Mouse (Mus musculus) MEL (cell line): Measurements from ENCODE around the gene Ankrd33b.

Source experiments
- CTCF ChIP-seq, 3 experiments: IDR thresholded peaks in 2 of 3; conservative IDR thresholded peaks in 1 of 3; 2 replicates each; pipeline ENCODE4 v1.5.1; 2011 to 2012; ENCODE audit warnings: low read length in 3 of 3, low read depth in 2 of 3, mild to moderate bottlenecking in 2 of 3, improper control_type of control experiment in 1 of 3, inconsistent platforms in 1 of 3, mixed read lengths in 1 of 3, moderate library complexity in 1 of 3; ENCODE audit not compliant: control insufficient read depth in 1 of 3, insufficient read depth in 1 of 3, poor library complexity in 1 of 3, severe bottlenecking in 1 of 3
- E2F4 ChIP-seq: IDR thresholded peaks from 2 replicates; pipeline ENCODE4 v1.6.1; 2011; ENCODE audit warnings: low read depth, low read length, improper control_type of control experiment, borderline replicate concordance
- EP300 ChIP-seq, 2 experiments: IDR thresholded peaks; 2 replicates each; pipeline ENCODE4 v1.6.1; 2011; ENCODE audit warnings: improper control_type of control experiment in 2 of 2, low read length in 2 of 2, low read depth in 1 of 2, mild to moderate bottlenecking in 1 of 2
- HCFC1 ChIP-seq: IDR thresholded peaks from 2 replicates; pipeline ENCODE4 v1.6.1; 2012; ENCODE audit warnings: low read depth, mild to moderate bottlenecking, inconsistent platforms, low read length, improper control_type of control experiment, moderate library complexity
- KAT2A ChIP-seq: conservative IDR thresholded peaks from 2 replicates; pipeline ENCODE4 v1.6.1; 2012; ENCODE audit warnings: low read depth, low read length, improper control_type of control experiment, inconsistent platforms
- MEF2A ChIP-seq: IDR thresholded peaks from 2 replicates; pipeline ENCODE4 v1.6.1; 2014; ENCODE audit warnings: low read depth, mild to moderate bottlenecking, inconsistent platforms, low read length, improper control_type of control experiment; ENCODE audit not compliant: poor library complexity, insufficient replicate concordance, severe bottlenecking; ENCODE audit errors: extremely low read depth
- NELFE ChIP-seq: IDR thresholded peaks from 2 replicates; pipeline ENCODE4 v1.6.1; 2011; ENCODE audit warnings: low read depth, low read length, improper control_type of control experiment
- POLR2A ChIP-seq, 2 experiments: IDR thresholded peaks; 2 replicates each; pipeline ENCODE4 v1.6.1; 2011 to 2012; ENCODE audit warnings: low read length in 2 of 2, mild to moderate bottlenecking in 2 of 2, control low read depth in 1 of 2, improper control_type of control experiment in 1 of 2, low read depth in 1 of 2, moderate library complexity in 1 of 2; ENCODE audit not compliant: control insufficient read depth in 1 of 2, insufficient read depth in 1 of 2, poor library complexity in 1 of 2
- POLR2AphosphoS2 ChIP-seq: IDR thresholded peaks from 2 replicates; pipeline ENCODE4 v1.6.1; 2011; ENCODE audit warnings: low read length, improper control_type of control experiment
- RCOR1 ChIP-seq: IDR thresholded peaks from 2 replicates; pipeline ENCODE4 v1.6.1; 2012; ENCODE audit warnings: low read depth, mild to moderate bottlenecking, inconsistent platforms, low read length, improper control_type of control experiment
- TAL1 ChIP-seq: IDR thresholded peaks from 2 replicates; pipeline ENCODE4 v1.6.1; 2012; ENCODE audit warnings: mild to moderate bottlenecking, inconsistent platforms, low read length, moderate library complexity, mixed read lengths
- ZC3H11A ChIP-seq: IDR thresholded peaks from 2 replicates; pipeline ENCODE4 v1.6.1; 2012; ENCODE audit warnings: low read depth, mild to moderate bottlenecking, inconsistent platforms, low read length, improper control_type of control experiment

GRCm38 (mm10) chr15:31284922-31285631, 82.4 kb downstream of the Ankrd33b start:
- TF ChIP-seq TAL1, result no peak
- no peak for TF ChIP-seq KAT2A
- TF ChIP-seq CTCF (IDR thresholded peaks at IDR 0.05 in 2 of 3, conservative IDR thresholded peaks at IDR 0.05 in 1 of 3; ENCODE audit: control insufficient read depth in 1 of 3, insufficient read depth in 1 of 3, low read depth in 2 of 3, low read length in 3 of 3, poor library complexity in 1 of 3, severe bottlenecking in 1 of 3), result no peak
- TF ChIP-seq RCOR1, result no peak
- no peak for TF ChIP-seq MEF2A
- TF ChIP-seq NELFE, result no peak
- no peak for TF ChIP-seq POLR2AphosphoS2
- TF ChIP-seq POLR2A (IDR thresholded peaks at IDR 0.05; ENCODE audit: control insufficient read depth in 1 of 2, insufficient read depth in 1 of 2, low read depth in 1 of 2, low read length in 2 of 2, poor library complexity in 1 of 2), result no peak
- no peak for TF ChIP-seq ZC3H11A
- TF ChIP-seq EP300 (IDR thresholded peaks at IDR 0.05; ENCODE audit: low read depth in 1 of 2, low read length in 2 of 2), result no peak
- TF ChIP-seq E2F4, result no peak
- no peak for TF ChIP-seq HCFC1
